Mouse (Mus musculus) MEL-GATA-1-ER (cell line): ENCODE data around the gene Hsd17b12.

Experiments used
- DNase-seq: peaks from one replicate; pipeline ENCODE4 v3.0.0-alpha.2; 2012; ENCODE audit warnings: low read depth; ENCODE audit errors: extremely low read depth

Hsd17b12 gene

DNA sequence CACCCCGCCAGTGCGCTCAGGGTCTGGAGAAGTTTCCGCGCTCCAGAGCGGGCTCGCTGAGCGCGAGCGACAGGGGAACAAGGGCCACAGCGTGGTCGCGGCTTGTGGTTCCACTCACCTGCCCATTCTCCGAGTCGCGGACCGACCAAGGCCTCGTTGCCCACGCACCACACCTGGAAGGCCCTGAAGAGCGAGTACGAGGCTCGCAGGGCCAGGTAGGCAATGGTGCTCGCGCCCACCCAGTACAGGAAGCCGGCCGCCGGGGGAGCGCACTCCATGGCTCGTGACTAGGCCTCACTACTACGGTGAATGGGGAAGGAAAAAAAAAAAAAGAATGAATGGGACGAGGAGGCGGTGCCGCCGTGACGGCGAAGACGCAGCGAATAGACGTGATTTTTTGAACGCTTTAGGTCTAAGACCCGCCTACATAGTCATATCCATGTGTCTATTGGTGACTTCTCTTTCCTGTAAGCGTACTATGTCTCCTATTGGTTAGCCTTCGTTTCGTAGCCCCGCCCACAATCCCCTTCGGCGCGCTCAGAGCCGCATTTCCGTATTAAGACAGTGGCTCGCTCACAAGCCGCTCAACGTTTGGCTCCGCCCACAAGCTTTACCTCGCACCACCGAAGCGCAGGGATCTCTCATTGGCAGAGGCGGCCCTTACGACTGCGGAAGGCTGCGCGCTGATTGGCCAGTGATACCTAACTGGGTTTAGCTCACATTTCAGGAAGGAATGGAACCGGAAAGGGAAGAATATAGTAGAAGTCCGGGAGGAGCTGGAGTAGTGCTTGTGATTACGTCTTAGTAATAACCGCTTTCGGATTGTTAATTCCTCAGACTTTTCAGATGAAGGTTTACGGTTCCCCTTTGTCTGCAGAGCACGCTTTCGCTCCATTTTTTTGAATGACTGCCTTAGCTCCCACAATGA is at the start of gene Hsd17b12:
Hsd17b12 (minus strand) TSS at position 373 of the 928 bp plus-strand sequence.
- peak; percentile 99 for DNase-seq

DNA sequence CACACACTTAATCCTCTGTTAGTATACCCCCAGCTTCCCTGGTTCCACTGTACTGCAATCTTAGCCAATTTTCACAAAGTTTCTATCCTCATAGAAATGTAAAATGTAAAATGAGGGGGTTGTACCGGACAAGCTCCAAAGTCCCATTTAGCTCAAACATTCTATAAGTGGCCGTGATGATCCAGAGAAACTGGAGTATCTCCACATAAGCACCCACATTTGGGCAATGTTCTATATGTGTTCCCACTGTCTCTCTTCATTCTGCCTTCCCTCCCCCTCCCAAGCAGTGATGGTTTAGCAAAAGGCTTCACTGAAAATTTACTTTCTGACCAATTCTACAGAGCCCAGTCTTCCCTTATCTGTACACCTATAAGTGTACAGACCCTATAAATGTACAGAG is 27.1 kb upstream of the Hsd17b12 start:
- no peak for DNase-seq

DNA sequence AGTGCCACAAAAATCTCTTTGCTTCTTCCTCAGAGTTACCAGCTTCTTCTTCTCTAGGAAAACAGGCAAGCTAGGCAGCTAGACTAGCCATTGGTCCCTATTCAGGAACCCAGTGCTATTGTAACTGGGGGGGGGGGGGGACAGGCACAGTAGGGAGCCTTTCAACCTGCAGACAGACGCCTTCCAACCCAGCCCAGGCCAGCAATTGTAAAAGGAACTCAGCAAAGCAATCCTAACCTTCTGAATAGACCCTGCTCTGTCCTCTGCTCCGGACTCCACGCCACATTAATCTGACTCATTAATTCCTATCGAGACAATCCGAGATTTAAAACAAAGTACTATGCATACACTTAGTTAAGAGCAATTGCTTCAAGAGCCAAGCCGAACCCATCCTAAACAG is 26.4 kb upstream of the Hsd17b12 start:
- no peak for DNase-seq

DNA sequence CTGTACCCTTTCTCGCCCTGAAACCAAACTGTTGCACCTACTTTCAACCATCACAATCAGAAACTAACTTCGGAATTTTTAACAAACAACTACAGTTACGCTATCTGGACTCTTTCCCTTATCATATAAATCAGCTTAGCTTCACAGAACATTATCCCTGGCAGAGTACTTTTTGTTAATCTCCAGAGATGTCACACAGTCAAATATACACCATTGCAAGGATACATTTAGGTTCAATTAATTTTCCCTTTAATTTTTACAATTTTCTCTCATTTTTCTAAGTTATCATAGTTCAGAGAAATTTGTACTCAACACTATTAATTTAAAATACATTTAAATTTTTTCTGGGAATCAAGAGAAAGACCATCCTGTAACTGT is 21.3 kb upstream of the Hsd17b12 start:
- DNase-seq: no peak

DNA sequence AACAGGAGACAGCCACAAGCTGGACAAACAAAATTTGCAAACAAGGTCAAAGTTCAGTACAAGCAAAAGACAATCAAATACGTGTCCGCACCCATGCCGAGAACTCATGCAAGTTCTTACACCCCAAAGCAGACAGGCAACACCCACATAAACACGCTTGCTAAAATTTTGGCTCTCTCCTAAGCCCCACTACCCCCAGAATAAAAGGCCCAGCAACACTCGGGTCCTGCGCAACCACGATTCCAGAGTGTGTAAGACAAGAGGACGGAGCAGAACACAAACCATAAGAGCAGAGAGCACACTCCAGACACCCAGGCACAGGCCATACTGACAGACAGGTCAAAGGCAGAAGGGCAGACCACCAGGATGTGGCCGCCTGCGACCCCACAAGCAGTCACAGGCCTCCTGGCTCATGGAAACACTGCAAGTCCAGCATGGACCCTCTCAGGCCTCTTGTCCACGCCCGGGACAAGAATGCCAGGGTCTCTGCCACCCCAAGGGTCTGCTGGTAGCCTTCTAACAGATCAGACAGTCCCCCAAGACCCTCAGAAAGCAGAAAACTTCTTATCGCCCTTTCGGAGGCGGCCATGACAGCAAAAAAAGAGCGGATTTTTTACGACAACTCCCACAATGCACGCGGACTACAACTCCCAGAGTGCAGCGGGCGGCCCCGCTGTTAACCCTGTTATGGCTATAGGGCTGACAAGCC is 20.7 kb upstream of the Hsd17b12 start:
- peak; percentile 81 for DNase-seq

DNA sequence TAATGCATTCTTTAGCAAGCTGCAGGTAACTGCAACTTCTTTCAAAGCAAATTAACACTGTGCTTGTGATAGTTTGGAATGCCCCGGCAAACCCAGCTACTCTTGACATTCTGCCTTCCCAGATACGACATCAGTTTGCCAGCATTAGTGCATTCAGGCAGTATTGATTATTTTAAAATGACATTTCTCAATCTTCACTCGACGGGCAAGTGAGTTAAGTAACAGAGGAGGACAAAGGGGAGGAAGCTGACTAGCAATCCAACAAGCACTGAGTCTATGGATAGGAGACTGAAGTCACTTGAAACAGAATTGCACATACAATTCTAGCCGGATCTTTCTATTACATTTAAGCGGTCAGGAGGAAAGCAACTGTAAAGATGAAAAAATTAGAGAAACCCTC is 19.5 kb upstream of the Hsd17b12 start:
- DNase-seq: no peak

DNA sequence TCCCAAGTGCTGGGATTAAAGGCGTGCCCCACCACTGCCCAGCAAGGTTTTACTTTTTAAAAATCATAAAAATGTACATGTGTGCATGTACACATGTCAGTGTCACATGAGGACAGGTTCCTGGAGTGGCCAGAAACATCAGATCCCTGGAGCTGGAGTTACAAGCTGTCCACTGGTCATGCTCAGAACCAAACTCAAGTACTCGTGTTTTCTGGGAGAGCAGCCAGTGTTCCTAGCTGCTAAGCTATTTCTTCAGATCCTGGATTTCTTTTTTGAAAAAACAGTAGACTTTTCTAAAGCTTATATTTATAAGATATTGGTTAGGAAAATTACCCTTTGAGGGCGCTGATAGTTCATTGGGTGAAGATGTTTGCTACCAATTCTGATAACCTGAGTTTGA is 18.6 kb upstream of the Hsd17b12 start:
- no peak for DNase-seq

DNA sequence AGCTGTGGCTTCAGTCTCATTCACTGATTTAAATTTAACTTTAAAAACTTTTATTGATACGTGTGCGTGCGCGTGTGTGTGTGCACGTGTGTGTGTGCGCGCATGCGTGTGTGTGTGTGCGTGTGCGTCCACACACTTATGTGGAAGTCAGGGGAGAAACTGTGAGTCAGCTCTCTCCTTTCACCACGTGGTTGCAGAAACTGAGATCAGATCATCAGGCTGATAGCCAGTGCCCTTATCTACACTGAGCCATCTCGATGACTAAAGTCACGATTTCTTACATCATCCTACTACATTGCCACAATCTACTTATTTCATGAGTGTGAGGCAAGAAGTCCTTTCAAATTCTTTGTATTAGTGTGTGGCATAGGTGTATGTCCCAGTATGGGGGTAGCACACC is 15.8 kb upstream of the Hsd17b12 start:
- DNase-seq: no peak

DNA sequence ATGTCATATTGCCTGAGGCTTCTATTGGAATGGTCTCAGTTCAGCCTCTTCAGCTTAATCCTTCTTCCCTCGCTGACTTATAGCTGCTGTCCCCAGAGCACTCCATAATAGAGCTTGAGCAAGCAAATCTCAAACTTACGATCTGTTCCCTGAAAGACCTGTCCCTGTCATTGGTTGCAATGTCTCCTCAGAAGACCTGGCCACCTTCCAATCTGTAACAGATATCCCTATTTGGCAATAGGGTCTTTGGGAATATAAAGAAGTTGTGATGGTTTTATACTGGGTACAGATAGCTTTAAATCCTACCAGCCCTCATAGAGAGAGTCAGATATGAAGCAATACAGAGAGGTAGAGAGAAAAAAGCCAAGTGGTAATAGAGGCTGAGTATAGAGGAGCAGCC is 5.4 kb upstream of the Hsd17b12 start:
- DNase-seq: no peak

DNA sequence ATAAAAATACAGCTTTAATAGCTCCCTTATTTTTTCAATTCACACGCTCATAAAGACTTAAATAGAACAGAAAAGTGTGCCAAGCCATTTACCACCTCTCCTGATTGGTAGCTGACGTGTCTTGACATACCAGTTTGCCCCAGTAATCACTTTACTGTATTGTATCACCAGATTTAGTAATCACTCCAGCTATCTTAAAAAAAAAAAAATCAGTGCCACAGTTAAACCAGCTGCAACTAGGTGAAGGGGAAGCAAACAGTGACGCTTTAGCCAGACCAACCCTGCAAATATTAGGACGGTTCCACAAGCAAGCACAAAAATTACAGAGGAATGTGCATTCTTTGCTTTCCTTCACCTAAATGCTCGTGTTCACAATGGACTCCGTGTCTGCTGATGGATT is 4.4 kb upstream of the Hsd17b12 start:
- DNase-seq: no peak

DNA sequence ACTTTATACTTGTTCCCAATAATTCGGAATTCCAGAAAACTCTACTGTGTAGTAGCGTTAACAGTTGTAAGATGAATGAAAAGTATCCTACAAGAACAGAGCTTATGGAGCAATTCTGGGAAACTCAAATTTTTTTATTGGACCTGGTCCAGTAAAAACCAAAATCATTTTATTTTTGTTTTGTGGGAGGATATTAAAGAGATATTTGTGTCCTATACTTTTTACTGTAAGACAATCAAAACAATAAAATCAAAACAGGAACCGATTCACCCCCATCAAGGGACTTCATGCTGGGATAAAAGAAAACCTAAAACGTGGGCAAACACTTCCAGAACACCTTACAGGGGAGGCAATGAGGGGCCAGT is 738 bp upstream of the Hsd17b12 start:
- DNase-seq: no peak

DNA sequence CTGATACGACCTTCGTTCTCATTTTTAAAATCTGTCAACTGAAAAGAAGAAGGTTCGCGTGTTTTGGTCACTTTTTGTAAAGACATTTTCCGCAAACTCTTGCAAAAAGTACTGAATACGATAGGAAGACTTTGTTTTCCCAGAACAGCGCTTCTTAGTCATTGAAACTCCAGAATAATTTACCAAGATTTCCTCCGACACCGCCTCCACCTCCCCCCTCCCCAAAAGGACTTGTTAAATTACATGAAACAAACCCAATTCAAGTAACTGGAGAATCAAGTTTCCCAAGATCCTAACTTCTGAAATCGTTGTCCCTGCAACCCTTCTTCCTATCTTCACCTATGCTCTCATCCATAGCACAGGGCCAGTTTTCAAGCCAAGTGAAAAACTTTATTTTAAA is 713 bp downstream of the Hsd17b12 start:
- DNase-seq: no peak

DNA sequence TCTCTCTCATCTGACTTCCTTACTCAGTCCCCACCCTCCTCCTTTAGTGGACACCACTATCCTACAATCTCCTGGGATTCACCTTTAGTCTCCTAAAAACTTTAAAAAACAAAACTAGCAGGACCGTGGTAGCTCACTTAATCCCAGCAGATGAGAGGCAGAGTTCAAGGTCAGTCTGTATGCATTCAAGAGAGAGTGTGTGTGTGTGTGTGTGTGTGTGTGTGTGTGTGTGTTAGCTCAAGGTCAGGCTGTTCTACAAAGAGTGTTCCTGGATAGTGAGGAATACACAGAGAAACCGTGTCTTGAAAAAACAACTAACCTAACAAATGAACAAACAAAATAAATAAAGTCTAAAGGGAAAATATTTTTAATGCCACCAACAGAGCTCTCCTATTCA is 12.6 kb downstream of the Hsd17b12 start:
- DNase-seq: no peak

DNA sequence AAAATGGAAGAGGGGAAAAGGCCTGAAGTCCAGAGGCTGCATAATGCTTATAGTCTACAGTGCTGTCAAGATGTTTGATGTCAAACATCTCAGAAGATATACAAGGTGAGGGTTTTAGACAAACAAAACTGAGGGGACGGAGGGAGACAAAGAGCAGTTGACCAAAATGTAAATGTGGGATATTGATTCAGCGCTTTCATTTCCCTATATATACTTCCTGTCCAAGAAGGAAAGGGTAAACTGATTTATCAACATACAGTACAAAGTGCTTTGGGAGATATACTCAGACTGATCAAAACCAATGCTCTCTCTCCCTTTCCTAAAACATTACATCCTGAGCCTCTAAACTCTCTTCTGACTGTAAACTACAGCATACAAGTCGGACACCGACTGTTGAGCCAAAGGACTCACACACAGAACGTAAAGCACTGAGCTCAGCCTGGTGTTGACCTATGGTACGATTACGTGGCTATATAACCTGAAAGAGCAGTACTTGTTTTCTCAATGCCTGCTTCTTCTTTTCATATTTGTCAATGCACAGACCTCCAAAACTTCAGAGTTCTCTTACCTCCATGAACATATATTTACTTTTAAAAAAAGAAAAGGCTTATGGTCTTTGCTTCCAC is 13.1 kb downstream of the Hsd17b12 start:
- DNase-seq: no peak

DNA sequence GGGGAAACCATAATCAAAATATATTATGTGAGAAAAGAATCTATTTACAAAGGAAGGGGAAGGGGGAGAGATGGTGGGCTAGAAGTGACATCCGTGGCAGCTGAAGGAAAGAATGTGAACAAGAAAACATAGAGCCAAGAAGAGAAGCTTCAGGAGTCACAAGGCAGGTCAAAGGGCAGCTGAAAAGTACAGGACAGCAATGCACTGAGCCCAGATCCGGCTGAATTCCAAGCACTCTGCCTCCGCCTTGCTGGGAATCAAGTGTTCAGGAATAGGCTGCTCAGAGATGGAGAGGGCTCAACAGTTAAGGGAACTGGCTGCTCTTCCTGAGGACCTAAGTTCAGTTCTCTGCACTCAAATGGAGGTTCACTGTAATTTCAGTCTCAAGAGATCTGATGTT is 16.5 kb downstream of the Hsd17b12 start:
- no peak for DNase-seq

DNA sequence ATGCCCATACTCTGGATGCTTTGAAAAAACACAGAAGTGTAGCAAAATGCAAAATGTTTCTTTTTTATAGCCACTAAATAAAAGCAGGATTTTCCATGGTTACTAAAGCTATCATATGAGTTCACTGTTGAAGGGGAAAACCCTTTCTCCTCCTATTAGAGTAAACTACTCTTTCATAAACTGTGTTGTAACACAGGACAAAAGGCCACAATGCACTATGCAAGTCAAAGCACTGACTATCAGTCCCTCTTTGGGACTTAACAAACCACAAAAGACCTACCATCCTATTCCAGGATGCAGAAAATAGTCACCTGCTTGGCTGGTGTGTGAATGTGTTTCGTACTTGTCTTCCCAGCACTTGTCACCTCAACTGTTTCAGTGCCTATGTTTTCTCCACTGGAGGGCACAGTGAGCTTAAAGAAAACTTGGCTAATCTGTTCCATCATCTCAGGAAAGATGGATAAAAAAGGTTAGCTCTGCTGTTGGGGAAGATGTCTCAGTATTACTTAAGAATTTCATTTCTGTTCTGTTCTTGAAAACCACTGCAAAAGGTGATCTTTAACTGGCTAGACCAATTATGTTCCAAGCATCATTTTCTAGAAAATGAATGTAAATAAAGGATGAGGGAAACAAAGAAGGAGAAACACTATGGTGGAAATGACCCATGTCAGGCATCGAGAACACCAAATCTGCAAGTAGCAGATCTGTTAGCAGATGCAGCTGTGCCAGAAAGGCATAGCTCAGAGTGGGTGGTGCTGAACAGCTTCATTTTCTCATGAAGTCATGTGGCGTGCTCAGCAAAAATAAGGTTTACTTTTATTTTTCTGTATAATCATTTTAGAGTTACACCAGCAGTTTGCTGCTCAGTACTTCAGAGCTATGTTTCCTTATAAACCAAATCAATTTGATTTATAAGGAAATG is 19.0 kb downstream of the Hsd17b12 start:
- DNase-seq: no peak

DNA sequence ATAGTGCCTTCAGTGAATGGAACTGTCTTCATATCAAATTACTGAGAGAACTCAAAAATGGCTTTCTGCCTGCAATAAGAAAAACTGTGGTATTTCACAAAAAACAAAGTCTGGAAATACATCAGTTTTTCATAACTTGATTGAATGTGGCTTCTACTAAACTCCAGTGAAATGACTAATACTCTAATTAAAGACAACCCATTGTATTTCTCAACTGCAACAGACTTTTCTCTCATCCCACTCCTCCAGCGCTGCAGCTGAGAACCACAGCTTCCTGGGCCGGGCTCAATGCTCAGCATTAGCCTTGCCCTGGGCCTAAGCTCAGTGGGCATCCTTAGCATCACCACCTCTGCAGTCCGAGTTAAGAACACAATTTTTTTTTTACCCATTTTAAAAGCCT is 20.9 kb downstream of the Hsd17b12 start:
- no peak for DNase-seq

DNA sequence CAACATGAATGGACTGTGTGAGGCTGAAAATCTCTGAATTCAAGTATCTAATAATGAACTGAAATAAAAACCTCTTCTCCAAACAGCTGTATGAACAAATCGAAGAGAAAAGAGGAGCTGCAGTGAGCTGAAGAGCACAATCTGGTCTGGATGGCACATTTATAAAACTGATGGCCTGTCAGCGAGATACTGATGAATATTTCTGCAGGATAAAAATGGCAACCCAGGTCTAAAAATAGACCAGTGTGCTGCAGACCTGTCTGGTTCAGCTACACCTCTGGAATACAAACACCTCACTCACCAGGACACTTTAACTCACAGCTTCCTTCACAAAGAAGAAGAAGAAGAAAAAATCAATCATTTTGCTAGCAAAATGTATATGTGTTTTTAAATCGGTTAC is 29.3 kb downstream of the Hsd17b12 start:
- no peak for DNase-seq

DNA sequence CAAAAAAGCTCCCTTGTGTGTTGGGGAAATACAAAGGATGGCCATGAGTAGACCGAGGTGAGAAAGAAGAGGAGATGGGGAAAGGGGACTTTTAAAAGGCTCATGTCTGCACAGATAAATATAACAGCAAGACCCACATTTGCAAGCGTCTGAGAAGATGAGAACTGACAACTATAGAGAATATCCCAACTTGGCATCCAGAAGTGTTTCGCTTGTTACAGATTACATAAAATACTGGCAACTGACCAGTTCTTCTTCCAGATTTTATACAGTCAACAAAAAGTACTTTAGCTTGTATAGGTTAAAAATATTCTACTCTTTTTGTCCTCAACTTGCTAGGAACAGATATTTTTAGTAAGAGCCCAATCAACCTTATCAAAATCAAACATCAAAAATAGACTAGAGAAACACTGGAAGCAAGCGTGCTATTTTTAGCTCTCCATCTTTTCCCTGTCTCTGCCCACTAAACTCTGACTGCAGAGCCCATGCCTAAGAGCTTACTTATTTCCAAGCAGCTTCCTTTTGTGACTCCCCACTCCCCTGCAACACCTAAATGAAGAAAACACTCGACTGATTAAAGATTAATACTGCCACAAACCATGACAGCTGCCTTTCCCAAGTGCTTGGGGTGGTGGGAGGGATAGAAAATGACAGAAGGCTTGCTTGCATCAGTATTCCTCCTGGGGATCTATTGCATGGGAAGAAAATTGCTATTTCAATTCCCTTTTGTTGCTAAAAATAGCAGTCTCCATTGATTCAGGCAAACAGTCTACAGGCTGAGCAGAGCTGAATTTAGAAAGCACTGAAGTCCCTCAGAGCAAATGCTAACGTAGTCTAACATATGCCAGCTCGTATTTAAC is 35.4 kb downstream of the Hsd17b12 start:
- DNase-seq: no peak

DNA sequence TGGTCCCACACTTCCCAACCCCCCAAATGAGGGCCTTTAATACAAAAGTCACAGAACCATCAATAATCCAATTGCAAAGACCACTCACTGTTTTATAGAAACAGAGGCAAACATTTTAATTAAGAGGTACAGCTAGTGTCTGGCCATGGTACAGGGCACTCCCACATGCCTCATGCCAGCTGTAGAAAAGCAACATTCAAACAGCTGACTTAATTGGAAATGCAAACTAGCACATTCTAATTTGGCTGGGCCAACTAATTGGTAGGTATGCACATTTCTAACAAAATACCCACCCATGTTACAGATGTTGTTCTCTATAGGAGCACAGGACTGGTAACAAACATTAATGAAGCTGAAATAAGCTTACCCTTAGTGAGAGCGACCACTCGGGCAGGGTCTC is 54.0 kb downstream of the Hsd17b12 start:
- DNase-seq: no peak
